Mouse (Mus musculus): ENCODE data around the gene Sephs2. TPM values are rescaled to one million over a fixed set of nuclear protein-coding genes. Genes with fewer than 3 reads are reported as not detected.
A peak's percentile ranks its signal among the peaks of the same experiment; 100 is the strongest.

Sephs2 gene
- total and polyA plus RNA-seq, 2 experiments: 388 to 939 TPM

DNA sequence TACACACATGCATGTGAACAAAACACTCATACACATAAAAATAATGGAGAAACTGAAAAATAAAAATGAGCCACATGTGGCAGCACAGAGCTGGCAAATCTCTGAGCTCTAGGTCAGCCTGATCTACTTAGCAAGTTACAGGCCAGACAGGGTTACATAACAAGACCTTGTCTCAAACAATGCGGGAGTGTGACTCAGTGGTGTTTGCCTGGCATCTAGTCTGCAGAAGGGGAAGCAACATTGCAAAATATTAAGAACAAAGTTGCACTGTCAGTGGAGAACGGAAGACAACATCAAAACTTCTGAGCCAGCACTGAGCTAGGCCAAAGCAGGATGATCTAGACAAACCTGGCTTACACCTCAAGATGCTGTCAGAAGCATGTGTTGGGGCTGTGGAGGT, 3.6 kb downstream of the Sephs2 start:
- WGBS: 9% methylated on average over 2 of the region's 2 CpGs
- DNase-seq (ENCODE audit: extremely low read depth, low read depth, low spot score): peak; percentile 91
- peak overlapping the region; percentile 60 for H3K27ac ChIP-seq (replicated peaks; ENCODE audit: insufficient read depth, low read depth, low read length)

DNA sequence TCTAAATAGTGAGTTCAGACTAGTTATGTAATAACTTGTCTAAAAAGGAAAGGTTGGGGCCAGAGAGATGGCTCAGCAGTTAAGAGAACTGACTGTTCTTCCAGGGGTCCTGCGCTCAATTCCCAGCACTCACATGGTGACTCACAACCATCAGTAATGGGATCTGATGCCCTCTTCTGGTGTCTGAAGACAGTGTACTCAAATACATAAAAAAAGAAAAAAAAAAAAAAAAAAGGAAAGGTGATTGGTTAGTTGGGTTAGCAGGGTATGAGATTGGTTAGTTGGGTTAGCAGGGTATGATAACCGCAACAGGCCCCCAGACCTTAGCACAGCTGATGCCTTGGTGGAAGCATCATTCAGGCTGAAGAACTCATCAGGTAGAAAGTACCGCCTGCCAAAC, 10.3 kb downstream of the Sephs2 start:
- H3K4me1 ChIP-seq (ENCODE audit: control insufficient read depth, insufficient read depth, low read length): peaks cover 4% of the 10 kb centered on the region; the same call in 1 of the 2 replicates
- DNase-seq (ENCODE audit: extremely low read depth, low read depth, low spot score): no peak
- H3K36me3 ChIP-seq (ENCODE audit: control insufficient read depth, insufficient read depth, low read length): no peaks in the 10 kb centered on the region
- H3K9ac ChIP-seq (ENCODE audit: low read depth, low read length): no peak overlapping the region
- H3K27me3 ChIP-seq (ENCODE audit: control insufficient read depth, insufficient read depth, low read length): no peaks in the 10 kb centered on the region
- WGBS: 95% methylated on average over 3 of the region's 3 CpGs
- no peak overlapping the region for H3K27ac ChIP-seq (replicated peaks; ENCODE audit: insufficient read depth, low read depth, low read length)
- TF ChIP-seq CTCF (IDR thresholded peaks at IDR 0.05; ENCODE audit: low read depth, low read length): no peak
- no peak for TF ChIP-seq POLR2A (IDR thresholded peaks at IDR 0.05; ENCODE audit: extremely low read depth, insufficient read depth, low read length)
- no peak overlapping the region for H3K4me3 ChIP-seq (ENCODE audit: insufficient read depth, low read depth, low read length)
- H3K79me2 ChIP-seq (ENCODE audit: control insufficient read depth, insufficient read depth, low read length): no peaks in the 10 kb centered on the region

More for the DNA sequence above, 3.6 kb downstream of the Sephs2 start:
- Histone ChIP-seq H3K79me2 (ENCODE audit: control insufficient read depth, insufficient read depth, low read length) (peaks cover 16% of the 10 kb centered on the region), H3K9ac (ENCODE audit: low read depth, low read length) (peak overlapping the region; percentile 41), H3K4me3 (ENCODE audit: insufficient read depth, low read depth, low read length) (peak overlapping the region; percentile 90), H3K4me1 (ENCODE audit: control insufficient read depth, insufficient read depth, low read length) (peaks cover 4% of the 10 kb centered on the region), H3K36me3 (ENCODE audit: control insufficient read depth, insufficient read depth, low read length) (peaks cover 18% of the 10 kb centered on the region), H3K27me3 (ENCODE audit: control insufficient read depth, insufficient read depth, low read length) (no peaks in the 10 kb centered on the region)
- TF ChIP-seq CTCF (IDR thresholded peaks at IDR 0.05; ENCODE audit: low read depth, low read length): no peak
- peak; percentile 20; the same call in 1 of the 2 replicates for TF ChIP-seq POLR2A (IDR thresholded peaks at IDR 0.05; ENCODE audit: extremely low read depth, insufficient read depth, low read length)

DNA sequence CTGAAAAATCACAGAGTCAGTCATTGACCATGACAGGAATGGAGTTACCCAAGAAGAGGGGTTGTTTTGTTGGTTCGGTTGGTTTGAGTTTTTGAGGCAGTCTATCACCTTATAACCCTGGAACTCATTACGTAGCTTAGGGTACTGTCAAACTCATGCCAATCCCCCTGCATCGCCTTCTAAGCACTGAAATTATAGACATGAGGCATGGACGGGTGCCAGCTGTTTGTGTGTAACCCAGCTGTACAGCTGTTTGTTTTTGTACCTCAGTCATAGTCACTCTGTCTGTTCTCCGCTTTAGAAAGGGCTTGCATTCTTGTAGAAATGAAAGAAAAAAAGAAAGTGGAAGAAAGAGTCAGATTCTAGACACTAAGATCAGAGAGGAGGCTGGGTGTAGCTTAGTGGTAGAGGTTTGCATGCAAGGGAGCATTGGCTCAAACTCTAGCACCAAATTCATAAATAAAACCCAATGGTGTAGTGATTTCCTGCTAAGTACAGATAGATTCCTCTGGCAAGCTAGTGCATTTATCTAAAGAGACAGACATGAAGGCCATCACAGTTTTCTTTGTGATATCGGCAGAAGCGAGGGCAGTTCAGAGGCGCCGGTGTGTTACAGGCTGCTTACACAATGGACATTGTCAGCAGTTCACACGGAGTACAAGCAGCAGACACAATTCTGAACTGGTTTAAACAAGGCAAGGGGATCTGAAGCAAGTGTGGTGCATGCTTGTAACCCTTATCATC, 11.5 kb downstream of the Sephs2 start:
- no peak overlapping the region for H3K4me3 ChIP-seq (ENCODE audit: insufficient read depth, low read depth, low read length)
- no peak overlapping the region for H3K27ac ChIP-seq (replicated peaks; ENCODE audit: insufficient read depth, low read depth, low read length)
- no peaks in the 10 kb centered on the region for H3K36me3 ChIP-seq (ENCODE audit: control insufficient read depth, insufficient read depth, low read length)
- 60% methylated on average over 10 of the region's 10 CpGs for WGBS
- no peaks in the 10 kb centered on the region for H3K27me3 ChIP-seq (ENCODE audit: control insufficient read depth, insufficient read depth, low read length)
- H3K79me2 ChIP-seq (ENCODE audit: control insufficient read depth, insufficient read depth, low read length): no peaks in the 10 kb centered on the region
- H3K9ac ChIP-seq (ENCODE audit: low read depth, low read length): no peak overlapping the region
- DNase-seq (ENCODE audit: extremely low read depth, low read depth, low spot score): no peak
- H3K4me1 ChIP-seq (ENCODE audit: control insufficient read depth, insufficient read depth, low read length): peaks cover 4% of the 10 kb centered on the region; the same call in 1 of the 2 replicates
- TF ChIP-seq POLR2A (IDR thresholded peaks at IDR 0.05; ENCODE audit: extremely low read depth, insufficient read depth, low read length) (no peak), CTCF (IDR thresholded peaks at IDR 0.05; ENCODE audit: low read depth, low read length) (no peak)

DNA sequence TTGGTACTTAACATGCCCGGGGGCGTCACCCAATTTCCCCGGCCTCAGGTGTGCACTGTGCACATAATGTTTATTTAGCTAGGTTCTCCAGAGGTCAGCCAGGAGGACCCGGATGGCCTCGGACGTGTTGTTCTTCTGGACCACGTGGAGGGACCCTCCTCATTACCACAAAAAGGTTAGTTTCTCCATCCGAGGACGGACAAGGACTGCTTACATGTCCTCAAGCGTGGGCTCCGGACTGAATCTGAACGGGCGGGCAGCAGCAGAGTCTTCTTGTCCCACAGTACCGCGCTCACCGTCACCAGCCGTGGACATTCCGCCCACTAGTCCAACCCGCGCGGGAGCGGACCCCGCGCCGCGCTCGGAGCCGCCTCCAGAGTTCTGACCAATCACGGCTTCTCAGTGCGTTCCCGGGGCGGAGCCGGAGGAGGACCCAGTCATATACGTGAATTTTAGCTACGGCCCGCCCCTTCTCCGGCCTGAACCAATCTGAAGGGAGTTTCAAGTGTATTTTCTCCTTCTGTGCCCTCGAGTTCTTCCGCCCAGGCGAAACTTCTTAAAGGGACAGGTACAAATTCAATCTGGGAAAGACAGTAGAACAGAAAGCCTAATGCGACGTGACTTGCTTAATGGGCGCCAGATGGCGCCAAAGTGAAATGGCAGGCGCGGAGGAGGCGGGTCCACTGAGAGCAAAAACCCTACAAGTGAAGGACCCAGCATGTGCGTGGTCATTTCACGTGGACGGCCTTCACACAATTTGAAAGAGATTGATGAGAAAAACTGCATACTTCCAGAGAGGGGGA, 13.3 kb downstream of the Sephs2 start, which contains the start of gene Dctpp1:
TSS of gene Dctpp1 (minus strand) at position 401 of the 803 bp plus-strand sequence.
- Histone ChIP-seq H3K79me2 (ENCODE audit: control insufficient read depth, insufficient read depth, low read length) (no peaks in the 10 kb centered on the region), H3K9ac (ENCODE audit: low read depth, low read length) (peak within 1 kb of the TSS; percentile 79), H3K36me3 (ENCODE audit: control insufficient read depth, insufficient read depth, low read length) (no peaks in the 10 kb centered on the region), H3K27me3 (ENCODE audit: control insufficient read depth, insufficient read depth, low read length) (no peaks in the 10 kb centered on the region), H3K4me1 (ENCODE audit: control insufficient read depth, insufficient read depth, low read length) (peaks cover 4% of the 10 kb centered on the region; the same call in 1 of the 2 replicates), H3K27ac (replicated peaks; ENCODE audit: insufficient read depth, low read depth, low read length) (peak within 1 kb of the TSS; percentile 45), H3K4me3 (ENCODE audit: insufficient read depth, low read depth, low read length) (peak within 1 kb of the TSS; percentile 78)
- peak; percentile 98 for DNase-seq (ENCODE audit: extremely low read depth, low read depth, low spot score)
- under 1% methylated on average over 50 of the region's 50 CpGs for WGBS
- TF ChIP-seq POLR2A (IDR thresholded peaks at IDR 0.05; ENCODE audit: extremely low read depth, insufficient read depth, low read length) (peak; percentile 78), CTCF (IDR thresholded peaks at IDR 0.05; ENCODE audit: low read depth, low read length) (peak; percentile 91)

DNA sequence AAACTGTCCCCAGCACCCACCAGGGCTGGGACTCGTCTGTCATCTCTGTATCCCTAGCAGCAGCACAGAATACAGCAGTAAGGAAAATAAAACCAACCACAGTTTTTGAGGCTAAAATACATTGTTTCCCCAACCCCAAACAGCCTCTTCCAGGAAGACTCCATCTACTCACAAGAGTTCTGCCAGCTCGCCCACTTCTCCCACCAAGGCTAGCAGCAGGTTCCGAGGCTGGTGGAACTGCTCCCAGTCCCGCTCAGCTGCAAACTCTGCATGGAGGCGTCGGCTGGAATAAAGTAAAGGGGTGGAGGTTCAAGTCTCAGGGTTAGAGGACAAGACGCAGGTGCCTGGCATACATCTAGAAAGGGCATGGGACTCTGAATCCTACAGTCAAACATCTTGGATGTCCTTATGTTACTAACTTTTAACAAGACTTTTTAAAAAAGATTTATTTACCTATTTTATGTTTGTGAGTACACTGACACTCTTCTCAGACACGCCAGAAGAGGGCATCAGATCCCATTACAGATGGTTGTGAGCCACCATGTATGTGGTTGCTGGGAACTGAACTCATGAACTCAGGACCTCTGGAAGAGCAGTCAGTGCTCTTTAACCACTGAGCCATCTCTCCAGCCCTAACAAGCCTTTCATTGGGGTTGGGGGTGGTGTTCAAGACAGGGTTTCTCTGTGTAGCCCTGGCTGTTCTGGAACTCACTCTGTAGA, 14.5 kb downstream of the Sephs2 start:
- H3K27ac ChIP-seq (replicated peaks; ENCODE audit: insufficient read depth, low read depth, low read length): no peak overlapping the region
- H3K36me3 ChIP-seq (ENCODE audit: control insufficient read depth, insufficient read depth, low read length): no peaks in the 10 kb centered on the region
- H3K4me3 ChIP-seq (ENCODE audit: insufficient read depth, low read depth, low read length): no peak overlapping the region
- TF ChIP-seq CTCF (IDR thresholded peaks at IDR 0.05; ENCODE audit: low read depth, low read length) (no peak), POLR2A (IDR thresholded peaks at IDR 0.05; ENCODE audit: extremely low read depth, insufficient read depth, low read length) (no peak)
- 80% methylated on average over 8 of the region's 8 CpGs for WGBS
- H3K4me1 ChIP-seq (ENCODE audit: control insufficient read depth, insufficient read depth, low read length): peaks cover 7% of the 10 kb centered on the region; the same call in 1 of the 2 replicates
- DNase-seq (ENCODE audit: extremely low read depth, low read depth, low spot score): no peak
- no peaks in the 10 kb centered on the region for H3K27me3 ChIP-seq (ENCODE audit: control insufficient read depth, insufficient read depth, low read length)
- no peak overlapping the region for H3K9ac ChIP-seq (ENCODE audit: low read depth, low read length)
- H3K79me2 ChIP-seq (ENCODE audit: control insufficient read depth, insufficient read depth, low read length): no peaks in the 10 kb centered on the region

All from liver, adult 2 months (tissue).